Mouse (Mus musculus) liver, adult 2 months (tissue): Measurements from ENCODE around the gene Rtkn2. TPM values are rescaled to one million over a fixed set of nuclear protein-coding genes. Genes with fewer than 3 reads are reported as not detected.
A peak's percentile ranks its signal among the peaks of the same experiment; 100 is the strongest.

Experiments used
- DNase-seq: peaks from one replicate; pipeline ENCODE4 v3.0.0-alpha.2; 2011; ENCODE audit warnings: low read depth, low spot score; ENCODE audit errors: extremely low read depth
- H3K27ac ChIP-seq: fragments of 200-500 bp; replicated peaks from 2 replicates; pipeline ENCODE4 v1.5.1; 2012; ENCODE audit warnings: low read depth, mild to moderate bottlenecking, control low read depth, inconsistent platforms, low read length; ENCODE audit not compliant: insufficient read depth
- H3K27me3 ChIP-seq: fragments of 200-500 bp; 2 replicates; pipeline ENCODE4 v1.6.1; 2012; ENCODE audit warnings: mild to moderate bottlenecking, moderate library complexity, low read length, inconsistent platforms; ENCODE audit not compliant: control insufficient read depth, insufficient read depth
- H3K36me3 ChIP-seq: fragments of 200-500 bp; 2 replicates; pipeline ENCODE4 v1.6.1; 2012; ENCODE audit warnings: low read length, inconsistent platforms; ENCODE audit not compliant: control insufficient read depth, insufficient read depth
- H3K4me1 ChIP-seq: fragments of 200-500 bp; 2 replicates; pipeline ENCODE4 v1.6.1; 2011; ENCODE audit warnings: low read length; ENCODE audit not compliant: control insufficient read depth, insufficient read depth
- H3K4me3 ChIP-seq: fragments of 200-500 bp; 2 replicates; pipeline ENCODE4 v1.5.1; 2011; ENCODE audit warnings: low read depth, mild to moderate bottlenecking, control low read depth, low read length, moderate library complexity; ENCODE audit not compliant: insufficient read depth
- H3K79me2 ChIP-seq: fragments of 200-500 bp; 2 replicates; pipeline ENCODE4 v1.6.1; 2012; ENCODE audit warnings: inconsistent platforms, mild to moderate bottlenecking, low read length, moderate library complexity; ENCODE audit not compliant: control insufficient read depth, insufficient read depth
- H3K9ac ChIP-seq: fragments of 200-500 bp; 2 replicates; pipeline ENCODE4 v1.6.1; 2012; ENCODE audit warnings: low read depth, mild to moderate bottlenecking, control low read depth, inconsistent platforms, low read length
- CTCF ChIP-seq: fragments of 200-500 bp; IDR thresholded peaks from 2 replicates; pipeline ENCODE4 v1.5.1; 2011; ENCODE audit warnings: low read depth, low read length, control low read depth
- POLR2A ChIP-seq: fragments of 200-500 bp; IDR thresholded peaks from 2 replicates; pipeline ENCODE4 v1.6.1; 2011; ENCODE audit warnings: low read length, control low read depth; ENCODE audit not compliant: insufficient read depth; ENCODE audit errors: extremely low read depth
- WGBS: fragments of 180-500 bp; shearing (Covaris S2); methylation state at CpG from one replicate; pipeline ENCODE4 v1.1.7; 2018; 5-methylcytosine and 5-hydroxymethylcytosine counted together
- polyA plus RNA-seq: library from polyadenylated mRNA; depleted of rRNA; stranded (reverse); fragments of >200 nt; gene quantifications from 2 replicates; pipeline ENCODE4 v1.2.3, GENCODE M21; 2012; rRNA removed
- total RNA-seq: library from RNA; depleted of rRNA; stranded (reverse); fragments of >200 nt; gene quantifications from 2 replicates; pipeline ENCODE4 v1.2.3, GENCODE M21; 2014; rRNA removed

The Rtkn2 gene
- total RNA-seq = 0.07 and 0.09 TPM in 2 replicates
- polyA plus RNA-seq = not detected in 2 replicates

- H3K4me1 ChIP-seq = no peaks in the 10 kb centered on the region
- no peak for TF ChIP-seq CTCF
- TF ChIP-seq POLR2A = no peak
- DNase-seq = peak; percentile 64
- H3K9ac ChIP-seq = peak within 1 kb of the TSS; percentile 5; the same call in 1 of the 2 replicates
- 2% methylated on average over 57 of the region's 57 CpGs for WGBS
- H3K27me3 ChIP-seq = no peaks in the 10 kb centered on the region
- no peaks in the 10 kb centered on the region for H3K36me3 ChIP-seq
- H3K79me2 ChIP-seq = no peaks in the 10 kb centered on the region
- peak within 1 kb of the TSS; percentile 71 for H3K4me3 ChIP-seq
- no peak within 1 kb of the TSS for H3K27ac ChIP-seq
Measured at GRCm38 (mm10) chr10:67979401-67980157, at the start of gene Rtkn2. TSS of gene Rtkn2 (plus strand) at chr10:67979570.

GRCm38 (mm10) chr10:67931328-67931727 is 48.0 kb upstream of the Rtkn2 start:
- Histone ChIP-seq H3K9ac (no peak overlapping the region), H3K4me3 (no peak overlapping the region), H3K4me1 (no peaks in the 10 kb centered on the region), H3K27ac (no peak overlapping the region), H3K27me3 (no peaks in the 10 kb centered on the region), H3K79me2 (no peaks in the 10 kb centered on the region), H3K36me3 (no peaks in the 10 kb centered on the region)
- TF ChIP-seq POLR2A = no peak
- 81% methylated on average over 4 of the region's 4 CpGs for WGBS
- DNase-seq = no peak

GRCm38 (mm10) chr10:67932780-67933179 is 46.6 kb upstream of the Rtkn2 start:
- Histone ChIP-seq H3K4me3 (no peak overlapping the region), H3K9ac (no peak overlapping the region), H3K4me1 (no peaks in the 10 kb centered on the region), H3K36me3 (no peaks in the 10 kb centered on the region), H3K27ac (no peak overlapping the region), H3K79me2 (no peaks in the 10 kb centered on the region), H3K27me3 (no peaks in the 10 kb centered on the region)
- TF ChIP-seq POLR2A = no peak
- TF ChIP-seq CTCF = no peak
- DNase-seq = no peak
- WGBS = 92% methylated on average over 11 of the region's 11 CpGs

DNA sequence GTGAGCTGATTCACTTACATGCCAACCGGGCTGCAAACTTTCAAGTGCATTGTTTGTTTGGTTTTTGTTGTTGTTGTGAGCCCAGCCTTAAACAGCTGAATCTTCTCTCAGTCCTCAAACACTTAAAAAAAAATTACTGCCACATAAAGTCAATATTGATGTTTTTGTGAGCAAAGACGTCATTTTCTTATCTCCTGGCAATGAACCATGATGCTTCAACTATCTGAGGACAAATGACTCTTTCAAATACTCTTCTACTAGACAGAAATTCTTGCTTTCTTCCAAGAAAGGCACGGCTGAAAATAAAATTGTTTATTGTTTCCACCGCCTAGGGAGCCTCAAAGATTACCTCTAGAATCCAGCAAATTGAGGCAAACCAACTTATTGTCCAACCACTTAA is 42.4 kb upstream of the Rtkn2 start:
- H3K27me3 ChIP-seq = no peaks in the 10 kb centered on the region
- H3K4me1 ChIP-seq = no peaks in the 10 kb centered on the region
- DNase-seq = peak; percentile 24
- no peaks in the 10 kb centered on the region for H3K36me3 ChIP-seq
- H3K27ac ChIP-seq = no peak overlapping the region
- no peak overlapping the region for H3K9ac ChIP-seq
- no peak overlapping the region for H3K4me3 ChIP-seq
- no peaks in the 10 kb centered on the region for H3K79me2 ChIP-seq
- no peak for TF ChIP-seq CTCF
- TF ChIP-seq POLR2A = no peak
- WGBS = 46% methylated on average over 4 of the region's 4 CpGs

DNA sequence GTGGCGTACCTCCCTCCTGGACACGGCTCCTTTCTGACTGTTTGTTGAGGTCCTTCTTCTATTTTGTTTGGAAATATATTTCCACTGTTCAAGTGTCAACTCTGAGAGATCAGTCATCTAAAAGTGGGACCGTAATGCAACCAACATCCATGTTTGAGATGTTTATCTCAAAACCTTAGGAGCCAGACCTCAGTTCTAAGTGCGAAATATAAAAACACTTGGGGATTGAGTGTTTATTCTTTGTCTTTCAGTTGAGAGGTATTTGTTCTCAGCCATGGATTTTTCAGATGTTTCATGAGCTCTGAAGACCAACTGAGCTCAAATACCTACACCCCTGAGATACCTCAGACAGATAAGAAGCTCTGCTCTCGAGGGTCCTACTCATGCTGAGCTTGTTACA is 41.6 kb upstream of the Rtkn2 start:
- Histone ChIP-seq H3K4me1 (no peaks in the 10 kb centered on the region), H3K79me2 (no peaks in the 10 kb centered on the region), H3K27ac (no peak overlapping the region), H3K9ac (no peak overlapping the region), H3K27me3 (no peaks in the 10 kb centered on the region), H3K4me3 (no peak overlapping the region), H3K36me3 (no peaks in the 10 kb centered on the region)
- TF ChIP-seq CTCF (no peak), POLR2A (no peak)
- no peak for DNase-seq
- WGBS = 77% methylated on average over 5 of the region's 5 CpGs

DNA sequence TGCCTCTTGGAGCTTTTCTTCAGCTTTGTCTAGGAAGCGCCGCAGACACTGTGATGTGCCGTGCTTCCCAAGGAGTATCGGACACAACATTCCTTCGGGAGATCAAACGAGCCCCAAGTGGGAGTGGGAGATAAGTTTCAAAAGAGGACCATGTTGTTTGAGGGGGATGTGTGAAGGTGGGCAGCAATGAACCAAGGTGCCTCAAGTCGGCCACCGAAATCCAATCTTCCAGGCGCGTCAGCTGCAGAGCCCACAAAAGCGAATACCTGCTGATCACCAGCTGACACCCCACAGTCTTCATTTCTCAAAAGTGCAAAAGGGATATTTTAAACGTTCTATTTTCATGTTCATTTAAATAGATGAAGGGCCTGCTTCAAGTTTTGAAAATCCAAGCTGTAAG is 39.8 kb upstream of the Rtkn2 start:
- Histone ChIP-seq H3K4me1 (no peaks in the 10 kb centered on the region), H3K36me3 (no peaks in the 10 kb centered on the region), H3K4me3 (no peak overlapping the region), H3K27ac (no peak overlapping the region), H3K79me2 (no peaks in the 10 kb centered on the region), H3K9ac (no peak overlapping the region), H3K27me3 (no peaks in the 10 kb centered on the region)
- TF ChIP-seq POLR2A = no peak
- TF ChIP-seq CTCF = no peak
- WGBS = 74% methylated on average over 12 of the region's 12 CpGs
- no peak for DNase-seq
